Mouse (Mus musculus): ENCODE measurements at regions not wholly inside any gene's neighbourhood (a gene's known extent, or its start where the extent isn't known, plus 50 kb on each side); places are given as distances from the start of the nearest gene placed in this dataset.

DNA sequence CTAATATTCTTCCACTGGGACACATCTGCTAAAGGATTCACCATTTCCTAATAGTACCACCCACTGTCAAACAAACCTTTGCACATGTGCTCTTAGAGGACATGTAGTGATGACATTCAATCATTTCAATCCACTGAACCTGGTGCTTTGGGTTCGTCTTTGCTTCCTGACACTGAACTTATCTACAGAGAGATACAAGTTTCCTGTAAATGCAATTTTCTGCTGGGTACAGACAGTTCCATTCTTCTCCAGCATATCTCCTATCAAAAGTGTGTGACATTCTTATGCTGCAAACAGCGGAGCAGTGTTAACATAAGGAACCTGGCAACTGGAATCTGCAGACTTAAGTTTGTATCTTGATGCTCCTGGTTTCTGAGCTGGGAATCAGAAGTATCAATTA lies 805.8 kb downstream of the Diaph3 start:
- TF ChIP-seq EP300 (optimal IDR thresholded peaks at IDR 0.05) (no peak), CTCF (IDR thresholded peaks at IDR 0.05; ENCODE audit: low read depth) (no peak)
